Mouse (Mus musculus) bone marrow macrophage, adult 2 months (primary cell): ENCODE results near the gene Rptor. TPM values are rescaled to one million over a fixed set of nuclear protein-coding genes. Genes with fewer than 3 reads are reported as not detected.
A peak's percentile ranks its signal among the peaks of the same experiment; 100 is the strongest.

Experiments
- H3K27ac ChIP-seq: 2 replicates; pipeline ENCODE4 v1.5.1; 2012; ENCODE audit warnings: low read depth, low read length; ENCODE audit not compliant: insufficient read depth
- H3K4me1 ChIP-seq: 2 replicates; pipeline ENCODE4 v1.6.1; 2012; ENCODE audit warnings: low read length; ENCODE audit not compliant: control insufficient read depth, insufficient read depth
- H3K4me3 ChIP-seq: 2 replicates; pipeline ENCODE4 v1.5.1; 2012; ENCODE audit warnings: mild to moderate bottlenecking, low read length, moderate library complexity; ENCODE audit not compliant: insufficient read depth
- CTCF ChIP-seq: IDR thresholded peaks from 2 replicates; pipeline ENCODE4 v1.5.1; 2012; ENCODE audit warnings: low read depth, mild to moderate bottlenecking, low read length, moderate library complexity
- POLR2A ChIP-seq: IDR thresholded peaks from 2 replicates; pipeline ENCODE4 v1.6.1; 2012; ENCODE audit warnings: mild to moderate bottlenecking, low read depth, low read length, borderline replicate concordance
- polyA plus RNA-seq: library from polyadenylated mRNA; stranded (reverse); fragments of >200 nt; gene quantifications from 2 replicates; pipeline ENCODE4 v1.2.4, GENCODE M21; 2012; ENCODE audit not compliant: missing spikeins, insufficient read depth, insufficient read length

The Rptor gene
- polyA plus RNA-seq, 1 experiment = 23.8 TPM

DNA sequence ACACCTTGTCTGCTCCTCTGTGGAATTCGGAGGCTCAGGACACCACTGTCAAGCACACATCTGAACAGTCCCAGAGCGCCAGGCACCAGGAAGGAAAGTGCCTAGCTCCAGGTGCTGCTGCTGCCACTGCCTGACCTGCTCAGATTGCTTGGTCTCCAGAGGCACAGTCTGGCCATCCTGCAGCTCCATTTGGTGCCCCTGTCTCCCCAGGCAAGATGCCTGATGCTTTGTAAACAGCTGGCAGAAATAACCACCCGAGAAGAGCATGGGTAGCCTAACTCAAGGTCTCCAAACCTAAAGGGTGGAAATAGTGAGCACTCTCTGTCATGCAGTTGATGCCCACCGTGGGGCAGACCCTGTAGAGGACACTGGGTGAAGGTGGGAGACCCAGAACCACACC lies 311.7 kb downstream of the Rptor start:
- no peak for TF ChIP-seq CTCF
- no peak for TF ChIP-seq POLR2A
- H3K27ac ChIP-seq = peak overlapping the region; percentile 58; the same call in 1 of the 2 replicates

DNA sequence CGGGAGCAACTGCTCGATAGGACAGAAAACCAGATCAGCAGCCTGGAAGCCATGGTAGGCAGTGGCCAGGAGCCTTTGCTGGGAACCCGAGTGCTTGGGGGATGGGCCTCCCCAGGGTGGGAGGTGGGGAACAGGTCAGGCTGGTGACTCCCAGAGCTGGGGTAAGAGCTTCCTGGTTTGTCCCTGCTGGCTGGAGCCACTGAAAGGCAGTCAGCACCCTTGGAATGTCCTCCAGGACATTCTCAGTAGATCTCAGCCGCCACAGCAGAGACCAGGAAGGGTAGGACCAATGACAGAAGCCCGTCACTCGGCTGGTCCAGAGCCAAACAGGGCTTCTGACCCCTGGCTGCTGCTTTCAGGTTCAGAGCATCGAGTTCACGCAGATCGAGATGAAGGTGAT lies 313.0 kb downstream of the Rptor start:
- H3K4me1 ChIP-seq = peaks cover 28% of the 10 kb centered on the region
- TF ChIP-seq POLR2A (no peak), CTCF (no peak)
- H3K27ac ChIP-seq = no peak overlapping the region
- H3K4me3 ChIP-seq = no peak overlapping the region

More for the DNA sequence above, 311.7 kb downstream of the Rptor start:
- peaks cover 28% of the 10 kb centered on the region for H3K4me1 ChIP-seq
- H3K4me3 ChIP-seq = peak overlapping the region; percentile 93

DNA sequence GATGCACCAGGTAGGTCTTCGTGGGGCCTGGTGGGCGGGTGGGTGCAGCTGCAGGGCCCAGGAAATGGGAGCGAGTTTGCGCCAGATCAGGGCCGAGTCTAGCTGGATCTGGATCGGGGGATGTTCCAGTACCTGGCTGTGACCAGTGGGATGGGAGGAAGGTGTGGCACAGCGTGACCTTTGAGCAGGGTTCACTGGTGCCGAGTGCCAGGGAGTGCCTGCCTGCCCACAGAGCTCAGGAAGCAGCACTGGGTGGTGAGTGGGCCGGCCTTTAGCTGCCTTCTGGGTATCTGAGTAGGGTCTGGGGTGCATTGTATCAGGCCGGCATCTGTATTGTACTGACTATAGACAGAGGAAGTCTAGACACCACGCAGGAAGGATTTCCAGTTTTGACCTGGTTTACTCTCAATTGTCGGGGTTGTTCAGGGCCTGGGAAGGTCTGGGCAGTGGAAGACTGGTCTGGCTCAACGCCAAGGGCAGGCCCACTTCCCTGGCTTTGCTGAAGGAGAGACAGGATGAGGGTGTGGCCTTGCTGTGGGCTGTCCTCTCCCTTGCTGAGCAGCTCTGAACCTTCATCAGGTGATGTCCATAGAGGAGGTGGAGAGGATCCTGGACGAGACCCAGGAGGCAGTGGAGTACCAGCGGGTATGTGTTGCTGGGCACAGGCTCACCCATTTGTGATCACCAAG lies 313.5 kb downstream of the Rptor start:
- no peak overlapping the region for H3K4me3 ChIP-seq
- H3K4me1 ChIP-seq = peaks cover 28% of the 10 kb centered on the region
- TF ChIP-seq CTCF (no peak), POLR2A (no peak)
- no peak overlapping the region for H3K27ac ChIP-seq

DNA sequence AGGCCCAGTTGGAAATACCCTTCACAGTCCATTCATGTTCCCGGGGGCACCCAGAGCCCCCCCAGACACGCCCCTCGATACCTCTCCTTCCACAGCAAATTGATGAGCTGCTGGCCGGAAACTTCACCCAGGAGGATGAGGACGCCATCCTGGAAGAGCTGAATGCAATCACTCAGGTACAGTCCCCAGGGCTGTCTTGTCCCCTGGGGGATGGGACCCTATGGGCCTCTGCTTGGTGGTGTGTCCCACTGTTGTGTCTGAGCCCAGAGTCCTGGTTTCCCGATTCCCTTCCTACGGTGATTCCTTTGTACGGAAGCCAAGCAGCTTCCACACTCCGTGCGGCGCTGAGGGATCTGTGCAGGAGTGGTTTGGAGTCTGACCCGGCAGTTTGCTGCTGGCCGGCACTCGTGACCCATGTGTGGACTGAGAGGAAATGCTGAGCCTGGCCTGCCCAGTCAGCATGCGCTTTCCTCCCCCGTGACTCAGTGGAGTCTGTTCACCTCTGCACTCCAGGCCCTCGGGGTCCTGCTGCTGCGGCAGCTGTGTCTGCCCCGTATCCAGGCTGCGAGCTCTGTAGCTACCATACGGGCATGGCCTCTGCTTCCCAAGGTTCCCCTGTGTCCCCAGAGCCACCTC lies 314.2 kb downstream of the Rptor start:
- H3K4me3 ChIP-seq = no peak overlapping the region
- no peak overlapping the region for H3K27ac ChIP-seq
- peaks cover 28% of the 10 kb centered on the region for H3K4me1 ChIP-seq
- no peak for TF ChIP-seq POLR2A
- no peak for TF ChIP-seq CTCF

DNA sequence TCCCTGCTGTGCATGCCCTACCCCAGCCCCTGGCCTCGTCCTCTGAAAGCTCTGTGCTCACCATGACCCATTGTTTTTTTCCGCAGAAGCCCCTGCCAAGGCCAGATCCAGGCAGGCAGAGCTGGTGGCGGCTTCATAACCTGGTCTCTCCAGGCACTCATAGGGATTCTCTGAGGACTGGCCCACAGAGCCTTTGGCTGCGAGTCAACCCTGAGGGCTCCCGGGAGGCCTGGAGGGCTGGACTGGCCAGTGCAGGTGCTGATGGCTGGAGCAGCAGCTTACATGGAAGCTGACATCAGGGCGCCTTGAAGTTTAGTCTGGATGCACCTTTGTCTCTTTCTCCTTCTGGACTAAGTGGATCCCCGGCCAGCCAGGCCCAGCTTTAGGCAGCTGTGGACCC lies 315.8 kb downstream of the Rptor start:
- TF ChIP-seq CTCF (no peak), POLR2A (no peak)
- Histone ChIP-seq H3K4me3 (no peak overlapping the region), H3K4me1 (peaks cover 21% of the 10 kb centered on the region), H3K27ac (no peak overlapping the region)

DNA sequence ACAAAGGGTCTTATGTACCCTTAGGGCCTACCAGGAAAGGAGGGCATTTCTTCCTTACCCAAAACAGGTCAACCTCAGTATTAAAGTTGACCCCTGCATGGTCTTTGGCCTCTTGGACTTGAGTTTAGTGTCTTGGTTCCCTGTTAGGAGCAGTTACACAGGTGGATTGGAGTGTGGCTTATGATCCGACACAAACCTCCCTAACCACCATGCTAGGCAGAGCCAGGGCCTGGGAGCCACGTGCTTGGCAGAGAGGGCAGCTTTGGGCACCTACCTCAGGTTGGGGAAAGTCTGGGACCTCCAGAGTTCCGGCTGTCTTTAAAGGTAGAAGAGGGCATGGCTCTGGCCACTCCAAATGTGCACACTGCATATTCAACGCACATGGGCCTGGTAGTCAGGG lies 316.7 kb downstream of the Rptor start:
- Histone ChIP-seq H3K27ac (no peak overlapping the region), H3K4me3 (no peak overlapping the region), H3K4me1 (peaks cover 27% of the 10 kb centered on the region)
- TF ChIP-seq CTCF (no peak), POLR2A (no peak)

DNA sequence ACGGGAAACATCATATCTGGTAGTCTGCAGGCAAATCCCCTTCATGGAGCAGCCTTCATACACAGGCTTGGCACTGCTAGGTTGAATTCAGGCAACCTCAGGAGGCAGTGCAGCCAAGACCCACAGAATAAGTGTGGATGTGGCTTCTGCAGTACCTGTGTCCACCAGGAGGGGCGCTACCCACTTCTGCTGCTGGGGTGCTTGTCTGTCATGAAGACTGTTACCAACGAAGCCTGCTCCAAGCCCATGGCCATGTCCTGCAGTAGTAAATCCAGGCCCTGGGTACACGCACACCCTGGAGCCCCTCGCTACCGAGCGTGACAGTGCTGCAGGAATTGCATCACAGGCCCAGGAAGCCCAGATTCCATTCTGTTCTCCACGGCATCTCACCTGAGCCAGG lies 317.2 kb downstream of the Rptor start:
- Histone ChIP-seq H3K4me1 (peaks cover 27% of the 10 kb centered on the region), H3K4me3 (no peak overlapping the region), H3K27ac (no peak overlapping the region)
- TF ChIP-seq POLR2A = no peak
- TF ChIP-seq CTCF = peak; percentile 83

DNA sequence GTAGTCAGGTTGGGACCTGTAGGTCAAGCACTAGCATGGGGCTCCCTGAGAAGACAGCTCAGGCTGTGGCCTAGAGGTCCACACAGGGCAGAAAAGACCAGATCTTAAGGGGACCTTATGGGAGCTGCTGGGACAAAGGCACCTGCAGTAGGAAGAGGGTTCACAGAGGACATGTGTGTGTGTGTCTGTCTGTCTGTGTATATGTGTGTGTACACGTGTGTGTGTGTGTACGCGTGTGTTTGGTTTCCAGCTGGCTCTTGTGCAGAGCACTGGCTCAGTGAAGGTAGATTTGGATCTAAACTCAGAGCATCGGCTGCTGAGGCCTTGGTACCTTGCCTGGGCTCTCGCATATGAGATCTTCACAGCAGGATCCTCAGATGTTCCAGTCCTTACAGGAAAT lies 318.0 kb downstream of the Rptor start:
- TF ChIP-seq POLR2A (no peak), CTCF (no peak)
- Histone ChIP-seq H3K4me1 (peaks cover 24% of the 10 kb centered on the region), H3K27ac (no peak overlapping the region), H3K4me3 (no peak overlapping the region)

DNA sequence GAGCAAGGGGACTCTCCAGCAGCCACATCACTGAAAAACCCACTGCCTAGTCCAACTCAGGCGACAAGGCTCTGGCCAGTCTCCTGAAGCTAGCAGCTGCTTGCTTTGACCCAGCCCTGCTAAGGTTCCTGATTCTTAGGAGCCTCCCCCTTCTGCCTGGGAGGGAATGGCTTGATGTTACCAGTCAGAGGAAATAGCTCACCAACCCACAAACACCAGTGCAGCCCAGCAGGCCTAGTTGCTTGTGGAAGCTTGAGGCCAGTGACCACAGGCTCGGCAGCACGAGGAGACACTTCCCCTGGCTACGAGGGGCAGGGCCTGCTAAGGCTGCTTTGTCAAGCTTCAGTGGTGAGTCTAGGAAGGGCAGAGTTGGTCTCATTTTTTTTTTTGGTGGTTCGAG lies 322.5 kb downstream of the Rptor start:
- peak overlapping the region; percentile 88 for H3K27ac ChIP-seq
- H3K4me3 ChIP-seq = no peak overlapping the region
- TF ChIP-seq POLR2A (no peak), CTCF (no peak)
- H3K4me1 ChIP-seq = peaks cover 50% of the 10 kb centered on the region

DNA sequence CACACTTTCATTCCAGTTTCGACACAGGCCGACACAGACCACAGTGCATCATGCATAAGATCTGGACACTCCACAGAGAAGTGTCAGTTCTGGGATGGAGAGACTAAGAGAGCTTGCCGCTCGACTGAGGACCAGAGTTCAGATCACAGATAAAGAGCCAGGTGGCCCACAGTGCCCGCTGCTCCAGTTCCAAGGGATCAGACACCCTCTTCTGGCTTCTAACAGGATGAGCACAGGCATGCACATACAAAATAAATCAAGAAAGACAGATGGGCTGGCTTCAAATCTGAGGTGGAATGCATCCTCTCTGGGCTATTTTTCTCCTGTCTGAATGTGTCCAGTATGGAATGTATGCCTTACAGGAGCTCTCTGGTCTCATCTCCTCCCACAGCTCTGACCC lies 324.1 kb downstream of the Rptor start:
- no peak overlapping the region for H3K4me3 ChIP-seq
- peaks cover 57% of the 10 kb centered on the region for H3K4me1 ChIP-seq
- TF ChIP-seq POLR2A = no peak
- no peak for TF ChIP-seq CTCF
- 0 out of 2 replicates have a peak overlapping the region, but pooled peaks have one; percentile 10 for H3K27ac ChIP-seq
